Mouse (Mus musculus) NIH3T3 (cell line): ENCODE measurements around the gene Slc39a1.

ENCODE experiments used
- DNase-seq: peaks from one replicate; pipeline ENCODE4 v3.0.0-alpha.2; 2012; ENCODE audit warnings: low read depth

The Slc39a1 gene

GRCm38 (mm10) chr3:90294651-90295050, 46.7 kb downstream of the Slc39a1 start:
- no peak for DNase-seq
